Mouse (Mus musculus) small intestine, adult 2 months (tissue): ENCODE data around the gene Cks1b.
A peak's percentile ranks its signal among the peaks of the same experiment; 100 is the strongest.

ENCODE experiments used
- CTCF ChIP-seq: fragments of 200-500 bp; IDR thresholded peaks from 2 replicates; pipeline ENCODE4 v1.5.1; 2012; ENCODE audit warnings: low read depth, mild to moderate bottlenecking, control low read depth, inconsistent platforms, low read length, moderate library complexity, mixed read lengths; ENCODE audit not compliant: insufficient replicate concordance, insufficient read length; ENCODE audit errors: extremely low read depth
- POLR2A ChIP-seq: fragments of 200-500 bp; IDR thresholded peaks from 2 replicates; pipeline ENCODE4 v1.6.1; 2012; ENCODE audit warnings: low read depth, mild to moderate bottlenecking, control low read depth, inconsistent platforms, low read length, moderate library complexity

DNA sequence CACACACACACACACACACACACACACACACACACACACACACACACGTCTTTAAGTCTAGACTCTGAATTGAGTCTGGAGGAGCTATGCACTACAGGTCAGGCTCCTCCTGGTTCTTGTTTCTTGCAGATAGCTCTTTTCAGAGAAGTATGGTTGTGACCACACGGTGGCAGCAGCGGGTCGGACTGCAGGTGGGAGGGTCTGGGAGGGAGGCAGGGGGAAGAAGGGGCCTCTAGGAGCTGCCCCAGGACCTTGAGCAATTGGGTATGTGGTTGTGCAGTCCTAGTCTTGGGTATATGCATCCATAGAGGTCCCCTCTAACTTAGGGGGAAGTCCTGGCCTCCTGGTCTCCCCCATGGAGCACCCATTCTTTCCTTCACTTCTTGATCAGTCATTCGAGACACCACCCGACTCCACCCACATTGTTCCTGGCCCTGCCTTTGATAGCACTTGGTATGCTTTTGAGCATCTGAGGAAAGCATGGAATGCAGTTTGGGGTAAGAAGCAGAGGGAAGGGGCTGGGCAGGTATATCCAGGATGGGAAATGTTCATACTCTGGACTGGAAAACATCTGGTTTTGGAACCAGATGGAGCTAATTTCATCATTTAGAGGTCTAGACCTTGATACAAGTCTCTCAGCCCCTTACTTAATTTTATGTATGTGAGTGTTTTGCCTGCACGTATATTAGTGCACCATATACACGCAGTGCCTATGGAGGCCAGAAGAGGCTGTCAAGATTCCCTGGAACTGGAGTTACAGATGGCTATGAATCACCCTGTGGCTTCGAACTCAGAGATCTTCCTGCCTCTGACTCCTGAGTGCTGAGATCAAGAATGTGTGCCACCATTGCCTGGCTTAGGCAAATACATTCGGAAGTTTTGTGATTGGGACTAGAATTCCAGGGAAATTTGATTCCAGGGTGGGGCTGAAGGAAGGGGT lies 38.8 kb upstream of the Cks1b start:
- peak; percentile 77 for TF ChIP-seq CTCF
- TF ChIP-seq POLR2A, result no peak
